Comparison of ENCODE assay signal across 14 mouse cellular contexts in the genomic region with DNA sequence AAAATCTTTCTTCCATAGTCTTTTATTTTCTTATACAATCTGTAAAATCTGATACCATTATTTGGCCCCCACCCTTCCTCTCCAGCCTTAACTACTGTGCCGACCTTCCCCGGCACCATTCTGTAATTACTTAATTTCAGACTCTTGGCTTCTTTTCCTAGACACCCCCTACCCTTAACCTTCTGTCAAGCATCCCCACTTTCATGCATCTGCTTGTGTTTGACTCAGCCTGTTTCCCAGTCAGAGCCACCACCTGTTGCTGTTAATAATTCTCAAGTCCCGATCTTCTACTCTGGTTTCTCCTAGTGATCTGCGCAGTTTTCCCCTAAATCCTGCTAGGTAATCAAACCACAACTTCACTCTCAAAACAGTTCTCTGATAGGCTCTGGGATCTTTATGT.
"Had no signal": no experiment of that assay in that cellular context is flagged by ENCODE, and none has a peak within 500 bp of the region (broad histone marks: within the 10 kb centered on the region; RNA-seq: fewer than 3 reads in every experiment).

No protein-coding gene starts in this region.

- H3K4me1 ChIP-seq: kidney, embryonic 15.5 days; limb, embryonic 13.5 days; midbrain, embryonic 15.5 days; neural tube, embryonic 13.5 days had no signal

- ATAC-seq: midbrain, embryonic 15.5 days had no signal

- H3K27me3 ChIP-seq: kidney, embryonic 15.5 days; limb, embryonic 13.5 days; midbrain, embryonic 15.5 days; neural tube, embryonic 13.5 days had no signal

- H3K27ac ChIP-seq: kidney, embryonic 15.5 days; limb, embryonic 13.5 days; liver, embryonic 14.5 days; midbrain, embryonic 15.5 days; neural tube, embryonic 13.5 days had no signal

- H3K9ac ChIP-seq: kidney, embryonic 15.5 days; limb, embryonic 13.5 days; liver, embryonic 14.5 days; midbrain, embryonic 15.5 days; neural tube, embryonic 13.5 days had no signal

- H3K4me2 ChIP-seq: kidney, embryonic 15.5 days; limb, embryonic 13.5 days; midbrain, embryonic 11.5 days; midbrain, embryonic 15.5 days; neural tube, embryonic 13.5 days had no signal

- DNase-seq: kidney, postnatal 14 days; layer of hippocampus, postnatal 36 days; lung, adult 18-20 months; retina, postnatal 1 day; right cerebral cortex, postnatal 4 days; spleen, adult 18-20 months; thymus, adult 18-20 months; thymus, postnatal 14 days had no signal

- H3K9me3 ChIP-seq: kidney, embryonic 15.5 days; limb, embryonic 13.5 days; midbrain, embryonic 15.5 days; neural tube, embryonic 13.5 days had no signal

- H3K36me3 ChIP-seq: kidney, embryonic 15.5 days; limb, embryonic 13.5 days; midbrain, embryonic 15.5 days; neural tube, embryonic 13.5 days had no signal

- H3K4me3 ChIP-seq: kidney, embryonic 15.5 days; limb, embryonic 13.5 days; midbrain, embryonic 15.5 days; neural tube, embryonic 13.5 days had no signal
